Mouse (Mus musculus): ENCODE results near the gene Trmt10a.

DNA sequence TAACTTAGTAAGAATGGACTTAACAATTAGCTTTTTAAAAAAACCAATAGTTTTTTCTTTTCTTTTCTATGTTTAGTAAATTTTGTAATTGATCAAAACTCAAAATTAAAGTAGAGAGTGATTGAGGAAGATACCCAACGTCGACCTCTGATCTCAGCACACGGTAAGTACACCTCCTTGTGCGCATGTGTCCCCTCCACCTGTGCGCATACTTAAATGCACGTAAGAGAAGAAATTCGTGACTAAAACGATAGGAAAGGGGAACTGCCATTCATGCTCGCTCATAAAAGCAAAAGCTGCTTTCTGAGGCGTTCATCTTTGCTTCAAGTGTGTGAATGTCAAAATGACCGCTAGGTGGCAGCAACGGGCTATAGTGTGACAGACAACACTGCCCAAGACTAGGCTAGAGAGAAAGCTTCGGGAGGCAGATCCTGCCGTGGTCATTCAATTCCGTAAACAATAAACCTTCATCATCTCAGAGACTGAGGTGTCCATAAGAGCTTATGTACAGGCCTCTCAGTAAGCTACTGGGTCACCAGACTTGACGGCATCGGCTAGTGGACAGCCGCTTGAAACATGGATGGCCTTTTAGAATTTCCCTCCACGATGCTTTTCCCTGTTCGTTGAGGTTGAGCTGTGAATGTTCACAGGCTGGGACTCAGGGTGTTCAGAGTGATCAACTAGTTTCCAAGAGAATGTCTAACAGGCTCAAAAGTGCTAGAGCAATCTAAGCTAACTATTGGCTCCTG lies 54.9 kb downstream of the Trmt10a start:
- TF ChIP-seq GATA1 (IDR thresholded peaks at IDR 0.05; ENCODE audit: borderline replicate concordance, low read length): no peak
- no peak for TF ChIP-seq FLI1 (IDR thresholded peaks at IDR 0.05; ENCODE audit: low read length)
